Mouse (Mus musculus) layer of hippocampus, postnatal 25 days (tissue): ENCODE measurements around the gene 1700012P22Rik. TPM values are rescaled to one million over a fixed set of nuclear protein-coding genes. Genes with fewer than 3 reads are reported as not detected.

Experiments
- total RNA-seq, 2 experiments: library from RNA; stranded (reverse); gene quantifications; 2 replicates each; pipeline ENCODE4 v1.2.3; 2021

1700012P22Rik gene
- total RNA-seq, 2 experiments from 2014 or later: not detected

Other genes starting within 250 kb of the 1700012P22Rik start
- gene Oog2, start 248.1 kb downstream of the 1700012P22Rik start, total RNA-seq: not detected
- not detected for gene C87977, start 225.5 kb downstream of the 1700012P22Rik start, total RNA-seq
- not detected for gene Pramel5, start 158.3 kb downstream of the 1700012P22Rik start, total RNA-seq
- gene Gm13128, start 108.5 kb downstream of the 1700012P22Rik start, total RNA-seq: not detected
- gene Gm13119, start 80.8 kb downstream of the 1700012P22Rik start, total RNA-seq: not detected
- not detected for gene Pramef20, start 60.8 kb downstream of the 1700012P22Rik start, total RNA-seq
- not detected for gene Pramef12, start 30.3 kb downstream of the 1700012P22Rik start, total RNA-seq
- not detected for gene Gm9944, start 14.5 kb upstream of the 1700012P22Rik start, total RNA-seq
- gene Aadacl3, start 25.0 kb upstream of the 1700012P22Rik start, total RNA-seq: not detected
- not detected for gene 9430007A20Rik, start 81.0 kb upstream of the 1700012P22Rik start, total RNA-seq
- gene Gm13124, start 126.4 kb upstream of the 1700012P22Rik start, total RNA-seq: not detected
- not detected for gene Aadacl4, start 174.9 kb upstream of the 1700012P22Rik start, total RNA-seq
- gene Gm436, start 247.6 kb upstream of the 1700012P22Rik start, total RNA-seq: not detected